Mouse (Mus musculus): ENCODE measurements around the gene Atxn2.
A peak's percentile ranks its signal among the peaks of the same experiment; 100 is the strongest.
"Not testable (repeated sequence)": the region's sequence is repeated elsewhere in the genome, so short reads cannot be mapped to it uniquely, and the experiment has no call there.

Gene Atxn2

DNA sequence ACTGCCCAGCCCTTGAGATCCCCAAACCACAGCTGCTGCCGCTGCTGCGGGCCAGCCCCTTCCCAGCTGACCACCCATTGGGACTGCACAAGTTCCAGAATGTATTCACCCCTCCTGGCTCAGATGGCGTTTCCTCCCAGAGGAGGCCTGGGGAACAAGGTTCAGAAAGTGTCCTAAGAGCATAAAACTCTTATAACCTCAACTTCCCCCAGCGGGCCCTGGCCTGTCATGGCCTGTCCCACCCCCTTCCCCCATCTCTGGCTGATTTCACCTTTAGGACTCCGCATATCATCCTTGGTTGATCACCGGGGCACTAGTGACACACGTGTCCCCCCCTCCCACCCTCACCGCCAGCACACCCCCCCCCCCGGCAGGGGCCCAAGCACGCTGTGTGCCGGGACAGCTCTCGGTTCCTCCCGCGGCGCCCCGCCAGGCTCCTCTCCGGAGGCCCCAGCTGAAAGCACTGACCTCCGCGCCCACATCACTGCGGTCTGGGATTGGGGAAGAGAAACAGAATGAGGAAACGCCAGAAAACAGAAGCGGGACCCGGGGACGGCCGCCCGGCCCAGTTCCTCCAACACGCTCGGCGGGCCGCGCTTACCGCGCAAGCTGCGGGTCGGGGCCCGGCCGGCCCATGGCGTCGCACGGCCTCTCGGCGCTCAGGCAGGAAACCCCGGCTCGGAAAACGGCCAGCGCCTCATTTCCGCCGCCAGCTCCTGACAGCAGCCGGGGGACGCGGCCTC is 125.0 kb downstream of the Atxn2 start:
- DNase-seq (ENCODE audit: low spot score): peak; percentile 38

DNA sequence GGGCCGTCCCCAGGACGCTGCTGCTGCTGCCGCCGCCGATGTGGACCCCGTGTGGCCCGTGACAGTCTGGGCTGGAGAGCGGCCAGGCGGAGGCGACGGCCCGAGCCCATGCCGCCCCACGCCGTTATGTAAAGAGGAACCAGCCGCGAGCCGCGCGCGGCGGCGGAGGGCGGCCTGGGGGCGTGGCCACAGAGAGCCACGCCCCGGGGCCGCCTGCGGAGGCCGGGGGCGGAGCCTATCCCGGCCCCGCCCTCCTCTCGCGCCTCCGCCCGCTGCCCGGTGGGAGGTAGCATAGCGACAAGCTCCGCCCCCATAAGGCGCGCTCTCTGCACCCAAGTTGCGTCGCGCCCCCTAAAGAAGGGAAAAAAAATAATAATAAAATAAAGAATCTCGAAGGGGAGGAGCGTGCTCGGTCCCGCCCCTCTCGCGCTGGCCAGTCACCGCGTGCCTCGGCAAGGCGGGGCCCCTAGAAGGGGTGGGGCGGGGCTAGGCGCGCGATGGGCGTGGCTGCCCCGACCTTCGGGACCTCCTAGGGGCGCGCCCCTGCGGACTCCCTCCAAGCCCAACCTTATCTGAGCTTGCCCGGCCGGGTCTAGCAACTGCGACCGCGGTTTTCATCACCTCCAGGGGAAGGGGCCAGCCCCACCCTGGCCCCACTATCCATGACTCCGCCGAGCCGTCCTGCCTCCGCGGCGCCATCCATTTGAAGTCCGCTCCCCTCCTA is 125.7 kb downstream of the Atxn2 start:
- DNase-seq (ENCODE audit: low spot score): peak; percentile 71

DNA sequence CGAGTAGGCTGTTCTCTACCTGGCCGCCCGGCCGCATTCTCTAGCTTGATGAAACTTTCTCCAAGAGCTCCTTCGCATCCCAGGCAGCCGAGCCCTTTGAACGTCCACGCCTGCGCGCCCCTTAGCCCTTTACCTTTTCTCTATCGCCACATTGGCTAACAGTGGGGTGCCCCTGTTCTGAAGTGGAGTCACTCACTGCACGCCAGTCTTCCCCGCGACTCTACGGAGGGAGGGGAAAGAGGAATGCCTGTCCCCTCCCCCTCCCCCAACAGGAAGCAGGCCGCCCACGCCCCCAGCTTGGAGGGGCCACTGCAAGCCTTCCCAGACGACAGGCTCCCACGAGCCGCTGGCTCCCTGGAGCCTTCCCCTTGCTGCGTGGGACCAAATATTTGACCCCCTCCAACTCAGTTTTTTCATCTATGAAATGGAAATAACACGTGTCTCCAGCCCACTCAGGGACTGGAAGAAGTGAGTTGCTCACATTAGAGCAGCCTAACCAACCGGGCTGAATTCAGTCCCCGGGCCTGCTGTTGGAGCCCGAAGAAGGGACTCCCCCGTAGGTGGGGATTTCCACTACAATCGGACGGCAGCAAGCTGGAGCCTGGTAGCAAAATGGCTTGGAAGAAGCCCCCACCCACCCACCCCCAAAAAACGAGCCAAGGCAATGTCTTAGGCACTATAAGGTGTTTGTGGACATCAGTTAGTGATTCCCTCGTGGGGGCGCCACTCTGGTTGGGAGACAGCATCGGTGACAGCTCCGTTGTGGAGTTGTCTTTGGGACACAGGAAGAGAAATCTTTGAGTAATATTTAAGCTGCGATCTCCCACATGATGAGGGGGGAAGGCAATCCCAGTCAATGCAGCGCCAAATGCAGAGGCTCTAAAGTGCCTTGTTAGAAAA is 126.6 kb downstream of the Atxn2 start, which contains the start of gene Sh2b3:
TSS of gene Sh2b3 (minus strand) at position 206 of the 900 bp plus-strand sequence.
- DNase-seq (ENCODE audit: low spot score): no peak

DNA sequence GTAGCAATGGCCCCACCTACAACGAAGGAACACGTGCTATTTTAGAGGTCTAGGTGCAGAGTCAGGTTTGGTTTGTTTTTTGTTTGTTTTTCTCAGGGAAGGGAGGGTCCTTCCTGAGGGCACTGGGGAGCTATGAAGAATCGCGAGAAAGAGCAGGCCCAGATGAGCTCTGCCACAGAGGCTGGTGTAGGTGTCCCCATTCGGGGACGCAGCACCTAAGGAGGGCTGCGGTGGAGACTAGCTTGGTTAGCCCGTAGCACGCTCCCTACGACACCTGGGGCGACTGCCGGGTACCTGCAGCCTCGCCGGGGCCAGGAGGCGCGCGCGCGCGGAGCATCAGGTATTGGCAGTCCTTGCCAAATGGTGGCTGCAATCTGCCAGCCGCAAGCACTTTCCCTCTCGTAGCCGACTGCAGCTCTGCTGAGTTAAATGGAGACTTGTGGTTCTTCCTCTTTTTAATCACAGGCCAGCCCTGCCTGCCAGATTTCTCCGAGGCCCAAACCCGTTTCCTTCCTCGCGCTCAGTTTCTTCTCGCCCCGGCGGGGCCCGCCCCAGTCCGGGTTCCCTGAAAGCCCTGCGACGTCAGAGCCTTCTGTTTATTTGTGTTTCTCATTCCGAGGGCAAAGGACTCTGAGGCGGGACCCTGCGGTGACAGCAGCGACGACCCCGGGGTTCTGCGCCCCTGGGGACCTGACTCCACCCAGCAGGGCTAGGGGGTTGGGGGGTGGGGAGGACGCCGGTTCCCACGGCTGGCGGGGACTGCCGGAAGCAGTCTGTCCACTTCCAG is 127.4 kb downstream of the Atxn2 start:
- DNase-seq (ENCODE audit: low spot score): no peak

DNA sequence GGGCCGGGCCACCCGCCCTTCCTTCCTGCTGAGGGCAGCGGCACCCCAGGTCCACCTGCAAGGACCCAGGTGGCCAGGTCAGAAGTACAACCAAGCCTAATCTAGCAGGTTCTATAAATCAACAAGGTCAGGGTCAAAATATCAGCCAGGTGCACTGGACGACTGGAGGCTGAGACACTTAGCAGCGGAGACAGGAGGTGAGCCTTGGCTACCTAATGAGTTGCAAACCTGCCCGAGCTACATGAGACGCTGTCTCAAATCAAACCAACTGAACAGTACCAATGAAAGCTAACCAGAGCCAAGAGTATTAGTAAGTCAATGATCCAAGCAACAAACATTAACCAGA is 128.0 kb downstream of the Atxn2 start:
- DNase-seq (ENCODE audit: low spot score): no peak

DNA sequence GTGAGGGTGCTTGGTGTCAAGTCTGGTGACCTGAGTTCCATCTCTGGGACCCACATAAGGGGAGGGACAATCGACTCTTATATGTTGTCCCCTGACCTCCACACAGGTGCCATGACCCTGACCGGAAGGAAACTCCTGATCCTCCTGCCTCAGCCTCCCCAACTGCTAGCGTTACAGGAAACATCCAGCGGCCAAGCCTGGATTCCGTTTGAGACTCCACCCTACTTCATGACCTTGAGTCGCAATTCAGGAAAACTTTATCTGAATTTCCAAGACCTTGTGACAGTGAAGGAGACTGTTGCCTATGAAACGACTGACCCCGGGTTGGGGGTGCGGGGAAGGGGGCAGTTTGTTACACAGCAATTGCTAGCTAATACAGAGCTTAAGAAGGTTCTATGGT is 130.4 kb downstream of the Atxn2 start:
- no peak for DNase-seq (ENCODE audit: low spot score)

DNA sequence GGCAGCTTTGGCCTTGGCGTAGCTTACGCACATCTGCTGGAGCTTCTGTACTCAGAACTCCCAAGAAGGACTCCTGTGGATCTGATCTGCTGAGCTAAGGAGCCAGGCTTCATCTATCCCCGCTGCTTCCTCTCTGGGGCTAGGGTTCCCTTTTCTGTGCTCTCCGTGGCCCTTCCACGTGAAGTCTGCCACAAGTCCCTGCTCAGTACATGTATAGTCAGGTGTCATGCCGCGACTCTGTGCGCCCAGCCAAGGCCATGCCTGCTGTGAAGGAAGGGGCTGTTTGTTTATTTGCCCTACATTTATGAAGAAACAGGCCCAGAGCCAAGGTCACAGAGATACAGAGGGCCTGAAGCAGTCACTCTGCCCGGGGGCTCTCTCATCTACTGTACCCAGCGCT is 130.8 kb downstream of the Atxn2 start:
- DNase-seq (ENCODE audit: low spot score): no peak

DNA sequence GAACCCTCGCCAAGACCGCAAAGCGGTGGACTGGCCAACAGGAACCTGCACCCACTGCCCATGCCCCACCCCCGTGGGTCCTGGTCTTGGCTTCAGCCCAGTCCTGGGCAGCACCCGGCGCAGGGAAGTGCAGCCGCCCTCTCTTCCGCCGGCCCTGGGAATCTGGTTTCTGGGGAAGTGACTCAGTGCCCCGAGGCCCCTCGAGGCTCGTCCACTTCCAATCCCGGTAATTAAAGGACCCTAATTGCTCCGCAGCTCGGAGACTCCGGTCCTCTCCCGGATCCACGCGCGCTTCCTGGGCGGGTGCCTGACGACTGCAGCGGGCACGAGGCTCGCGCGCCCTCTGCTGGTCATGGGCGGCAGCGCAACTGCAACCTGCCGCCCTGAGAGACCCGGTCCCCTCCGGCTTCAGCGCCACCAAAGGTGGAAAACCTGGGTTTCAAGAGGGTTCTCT is 131.6 kb downstream of the Atxn2 start:
- DNase-seq (ENCODE audit: low spot score): peak; percentile 75

DNA sequence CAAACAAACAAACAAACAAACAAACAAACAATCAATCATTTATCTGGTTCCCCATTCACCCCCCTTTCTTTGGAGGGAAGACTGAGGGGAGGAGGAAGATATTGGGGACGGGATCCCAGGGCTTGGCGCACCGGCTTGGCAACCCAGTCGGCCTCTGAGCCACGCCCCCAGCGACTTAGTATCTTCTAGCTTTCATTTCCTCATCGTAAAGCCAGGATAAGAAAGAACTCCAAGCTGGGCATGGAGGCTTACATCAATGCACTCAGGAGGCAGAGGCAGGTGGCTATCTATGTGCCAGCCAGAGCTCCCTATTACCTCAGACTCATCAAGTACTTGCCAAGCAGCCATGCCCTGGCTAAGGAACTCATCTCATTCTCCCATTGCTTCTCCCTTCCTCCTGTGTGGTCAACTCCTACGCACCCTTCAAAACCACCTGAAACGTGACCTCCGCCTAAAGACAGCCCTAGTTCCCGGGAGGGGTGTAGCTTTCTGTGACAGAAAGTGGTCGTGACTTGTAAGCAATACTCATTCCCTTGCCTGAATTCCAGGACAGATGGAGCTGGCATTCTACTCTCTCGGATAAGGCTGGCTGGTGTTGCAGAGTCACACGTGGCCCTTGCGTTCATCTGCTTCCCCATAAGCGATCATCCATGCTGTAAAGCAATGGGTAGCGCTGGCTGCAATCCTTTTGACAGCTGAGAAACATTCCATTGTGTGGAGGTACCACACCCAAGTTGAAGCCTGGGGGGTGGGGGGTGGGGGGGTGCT is 132.2 kb downstream of the Atxn2 start:
- DNase-seq (ENCODE audit: low spot score): no peak

DNA sequence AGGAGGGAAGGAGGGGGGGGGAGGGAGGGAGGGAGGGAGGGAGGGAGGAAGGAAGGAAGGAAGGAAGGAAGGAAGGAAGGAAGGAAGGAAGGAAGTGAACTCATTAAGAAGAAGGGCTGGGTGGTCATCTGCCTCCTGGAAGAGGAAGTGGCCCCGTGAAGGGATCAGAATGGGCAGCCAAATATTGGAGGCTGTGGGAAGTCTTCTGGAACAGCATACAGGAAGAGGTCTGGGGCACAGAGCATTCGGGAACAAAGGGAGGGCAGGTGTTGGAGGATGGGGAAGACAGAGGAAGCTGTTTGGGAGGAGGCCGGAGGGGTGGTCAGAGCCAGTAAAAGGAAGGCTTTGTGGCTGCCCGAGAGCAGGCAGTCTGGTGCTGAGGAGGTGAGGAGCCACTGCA is 134.2 kb downstream of the Atxn2 start:
- DNase-seq (ENCODE audit: low spot score): no peak

DNA sequence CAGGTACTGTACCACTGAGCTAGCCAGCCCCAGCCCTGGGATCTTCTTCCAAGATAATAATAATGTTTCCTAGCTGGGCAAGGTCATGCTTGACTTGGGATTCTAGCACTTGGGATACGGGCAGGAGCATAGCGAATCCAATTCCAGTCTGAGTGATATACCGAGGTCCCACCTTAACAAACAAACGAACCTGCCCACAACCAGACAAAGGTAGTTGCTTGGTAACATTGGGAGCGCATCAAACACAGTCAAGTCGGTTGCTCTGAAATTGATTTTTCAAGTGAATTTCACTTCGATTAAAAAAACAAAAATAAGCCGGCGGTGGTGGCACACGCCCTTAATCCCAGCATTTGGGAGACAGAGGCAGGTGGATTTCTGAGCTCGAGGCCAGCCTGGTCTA is 135.2 kb downstream of the Atxn2 start:
- DNase-seq (ENCODE audit: low spot score): no peak

DNA sequence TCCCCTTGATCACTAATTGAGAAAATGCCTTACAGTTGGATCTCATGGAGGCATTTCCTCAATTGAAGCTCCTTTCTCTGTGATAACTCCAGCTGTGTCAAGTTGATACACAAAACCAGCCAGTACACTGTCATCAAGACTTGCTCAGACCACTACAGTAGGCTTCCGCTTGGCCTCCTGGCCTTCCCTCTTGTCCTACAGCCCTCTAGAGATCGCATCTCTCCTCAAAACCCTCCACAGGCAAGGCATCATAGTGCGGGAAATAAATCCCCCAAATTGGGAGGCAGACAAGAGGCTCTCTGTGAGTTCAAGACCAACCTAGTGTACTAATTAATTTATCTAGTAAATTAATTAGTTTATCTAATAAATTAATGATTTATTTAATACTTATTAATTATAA is 136.1 kb downstream of the Atxn2 start:
- DNase-seq (ENCODE audit: low spot score): not testable (repeated sequence)

DNA sequence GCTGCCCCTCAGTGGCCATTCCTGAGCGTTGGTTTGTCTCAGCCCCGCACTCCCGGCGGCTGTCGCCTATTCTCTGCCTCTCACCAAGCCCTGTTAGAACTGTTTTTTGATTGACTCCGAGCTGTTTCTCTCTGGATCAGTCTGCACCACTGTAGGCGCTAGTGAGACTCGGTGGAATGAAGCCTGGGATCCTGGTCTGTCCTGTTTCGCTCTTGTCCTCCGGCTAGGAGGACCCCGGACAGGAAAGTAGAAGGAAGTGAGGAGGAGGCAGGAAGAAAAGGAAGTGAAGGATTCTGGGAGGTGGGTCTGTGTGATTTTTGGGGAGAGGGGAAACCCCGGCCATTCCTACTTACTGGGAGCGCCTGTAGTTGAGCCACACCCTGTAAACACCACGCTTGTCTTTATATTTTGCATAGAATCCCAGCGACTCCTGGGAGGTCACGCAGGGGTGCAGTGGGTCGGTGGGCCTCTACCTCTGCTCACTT is 136.9 kb downstream of the Atxn2 start:
- DNase-seq (ENCODE audit: low spot score): no peak

DNA sequence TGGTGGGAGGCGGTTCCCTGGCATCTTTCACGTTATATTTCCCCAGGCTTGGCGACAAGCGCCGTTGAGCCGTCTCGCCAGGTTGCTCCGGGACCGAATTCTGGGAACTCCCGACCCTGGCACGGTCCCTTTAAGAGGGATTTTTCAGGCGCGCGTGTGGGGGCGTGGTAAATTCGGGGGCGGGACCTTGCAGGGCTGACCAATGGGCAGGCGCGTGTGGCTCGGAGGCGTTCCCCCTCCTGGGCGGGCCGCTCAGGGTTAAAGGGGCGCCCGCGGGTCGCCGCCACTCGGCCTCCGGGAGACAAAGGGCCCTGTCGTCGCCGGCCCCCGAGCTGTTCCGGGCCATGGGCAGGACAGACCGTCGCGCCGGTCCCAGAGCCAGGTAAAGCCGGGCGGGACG is 137.6 kb downstream of the Atxn2 start, which contains the start of gene Pheta1:
TSS of gene Pheta1 (plus strand) at position 242 of the 400 bp plus-strand sequence.
- peak; percentile 82 for DNase-seq (ENCODE audit: low spot score)

DNA sequence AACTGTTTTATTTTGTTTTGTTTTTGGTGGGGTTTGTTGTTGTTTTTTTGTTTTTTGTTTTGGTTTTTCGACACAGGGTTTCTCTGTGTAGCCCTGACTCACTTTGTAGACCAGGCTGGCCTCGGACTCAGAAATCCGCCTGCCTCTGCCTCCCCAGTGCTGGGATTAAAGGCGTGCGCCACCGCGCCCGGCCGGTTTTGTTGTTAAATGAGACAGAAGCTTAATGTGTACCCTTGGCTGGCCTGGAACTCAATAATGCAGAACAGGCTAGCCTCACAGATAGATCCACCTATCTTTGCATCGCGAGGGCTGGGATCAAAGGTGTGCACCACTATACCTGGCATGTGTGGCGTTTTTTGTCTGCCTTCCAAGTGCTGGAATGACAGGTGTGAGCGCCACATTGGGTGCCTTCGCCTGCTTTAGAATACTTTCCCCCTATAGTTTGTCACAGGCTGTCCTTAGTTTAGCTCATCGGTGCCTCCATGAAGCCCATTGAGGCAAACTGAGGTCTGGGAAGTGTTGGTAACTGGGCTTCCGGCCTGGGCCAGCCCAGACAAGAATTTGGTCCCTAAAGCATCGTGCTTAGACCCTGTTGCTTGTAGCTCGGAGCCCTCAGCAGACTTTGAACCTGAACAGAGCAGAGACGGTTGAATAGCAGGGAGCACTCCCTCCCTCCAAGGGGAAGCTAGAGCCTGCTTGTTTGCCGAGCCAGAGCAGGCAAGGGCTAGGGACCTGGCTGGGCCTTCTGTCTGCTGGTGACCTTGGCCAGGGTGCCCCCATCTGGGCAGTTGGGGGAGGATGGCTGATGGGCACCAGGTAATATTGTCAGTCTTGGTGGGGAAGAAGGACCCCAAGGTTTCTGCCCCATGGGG is 138.6 kb downstream of the Atxn2 start:
- no peak for DNase-seq (ENCODE audit: low spot score)

DNA sequence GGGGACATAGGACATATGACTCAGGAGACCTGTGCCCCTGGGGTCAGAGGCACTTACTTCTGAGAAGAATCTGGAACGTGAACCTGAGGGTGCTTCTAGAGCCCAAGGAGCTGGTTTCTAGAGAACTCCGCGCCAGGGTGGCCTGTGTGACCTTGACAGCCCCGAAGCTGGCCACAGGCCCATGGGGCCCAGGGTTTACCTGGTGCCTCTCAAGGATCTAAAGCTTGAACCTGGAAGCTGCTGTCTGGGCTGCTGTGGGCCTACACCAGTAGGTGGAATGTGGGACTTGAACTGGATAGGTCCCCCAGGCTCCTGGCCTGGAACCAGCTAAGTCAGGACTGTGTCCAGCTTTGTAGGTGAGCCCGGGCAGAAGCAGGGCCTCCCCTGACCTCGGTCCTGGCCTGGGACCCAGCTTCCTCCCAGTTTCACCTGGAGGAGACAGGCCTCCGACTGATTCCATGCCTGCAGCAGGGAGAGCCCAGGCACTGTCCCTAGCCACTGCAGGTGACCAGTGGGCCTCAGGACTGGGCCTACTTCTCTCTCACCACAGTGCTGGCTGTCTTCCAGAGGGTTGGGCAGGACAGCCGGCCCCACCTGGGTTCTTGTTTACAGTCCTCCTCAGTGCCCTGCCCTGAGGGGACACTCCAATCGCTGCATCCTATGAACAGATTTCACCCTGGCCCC is 142.4 kb downstream of the Atxn2 start:
- DNase-seq (ENCODE audit: low spot score): no peak

DNA sequence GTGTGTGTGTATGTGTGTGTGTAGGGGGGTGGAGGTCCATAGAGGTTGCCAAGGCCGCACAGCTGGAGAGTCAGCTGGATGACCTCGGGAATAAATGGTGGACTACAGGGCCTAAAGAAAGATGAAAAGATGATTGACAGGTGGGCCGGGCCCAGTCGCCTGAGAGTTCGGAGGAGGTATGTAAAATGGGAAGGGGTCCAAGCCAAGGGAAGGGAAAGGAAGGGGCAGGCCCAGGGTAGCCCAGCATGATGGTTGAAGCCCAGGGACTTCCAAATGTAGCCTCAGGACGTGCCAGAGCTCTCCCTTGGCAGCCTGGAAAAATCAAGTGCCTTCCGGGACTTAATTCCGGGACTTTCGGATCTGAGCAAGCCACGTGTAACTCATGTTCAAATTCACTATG is 143.6 kb downstream of the Atxn2 start:
- DNase-seq (ENCODE audit: low spot score): no peak

DNA sequence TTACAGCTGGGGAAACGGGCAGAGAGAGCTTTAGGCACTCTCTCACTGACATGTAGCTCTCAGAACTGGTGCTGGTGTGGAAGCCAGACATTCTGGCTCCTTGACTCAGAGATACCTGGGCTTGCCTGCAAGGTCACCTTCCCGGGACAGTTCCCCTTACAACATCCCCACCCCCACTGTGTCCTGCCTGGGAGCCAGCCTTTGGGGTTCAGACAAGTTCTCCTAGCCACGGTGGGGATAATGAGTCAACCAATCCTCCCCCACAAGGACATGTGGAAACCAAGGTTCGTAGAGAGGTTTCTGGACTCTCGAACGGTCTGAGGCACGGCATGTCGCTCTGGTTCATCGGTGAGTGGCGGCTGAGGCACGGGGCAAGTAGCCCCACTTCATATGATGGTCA is 145.6 kb downstream of the Atxn2 start:
- DNase-seq (ENCODE audit: low spot score): no peak

DNA sequence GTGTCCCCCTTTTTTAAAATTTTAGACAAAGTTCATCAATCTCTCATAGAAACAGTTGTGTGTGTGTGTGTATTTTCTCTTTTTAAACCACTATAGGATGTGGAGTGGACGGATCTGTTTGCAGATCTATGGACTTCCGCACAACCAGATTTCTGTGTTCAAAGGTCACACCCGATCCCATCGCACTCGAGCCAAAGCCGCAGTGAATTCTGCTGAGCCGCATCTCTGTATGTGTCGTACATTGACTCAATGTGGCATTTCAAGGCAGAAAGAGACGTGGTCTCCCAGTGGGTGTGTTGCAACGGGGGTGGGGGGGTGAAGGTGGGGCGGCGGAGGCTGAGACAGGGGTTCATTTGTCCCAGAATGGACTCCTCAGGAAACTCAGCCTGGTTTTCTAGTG is 147.3 kb downstream of the Atxn2 start:
- DNase-seq (ENCODE audit: low spot score): no peak

Data from ovary, postnatal 10 days (tissue).